Mouse (Mus musculus) MEL (cell line): ENCODE measurements around the gene Rsbn1l.

Experiments used
- CTCF ChIP-seq, 3 experiments: IDR thresholded peaks in 2 of 3; conservative IDR thresholded peaks in 1 of 3; 2 replicates each; pipeline ENCODE4 v1.5.1; 2011 to 2012; ENCODE audit warnings: low read length in 3 of 3, low read depth in 2 of 3, mild to moderate bottlenecking in 2 of 3, improper control_type of control experiment in 1 of 3, inconsistent platforms in 1 of 3, mixed read lengths in 1 of 3, moderate library complexity in 1 of 3; ENCODE audit not compliant: control insufficient read depth in 1 of 3, insufficient read depth in 1 of 3, poor library complexity in 1 of 3, severe bottlenecking in 1 of 3
- MAX ChIP-seq: IDR thresholded peaks from 2 replicates; pipeline ENCODE4 v1.6.1; 2011; ENCODE audit warnings: low read length, improper control_type of control experiment
- RAD21 ChIP-seq: IDR thresholded peaks from 2 replicates; pipeline ENCODE4 v1.6.1; 2011; ENCODE audit warnings: mild to moderate bottlenecking, low read depth, low read length, improper control_type of control experiment
- SMC3 ChIP-seq: IDR thresholded peaks from 2 replicates; pipeline ENCODE4 v1.6.1; 2011; ENCODE audit warnings: low read depth, low read length, improper control_type of control experiment
- TCF12 ChIP-seq: IDR thresholded peaks from 2 replicates; pipeline ENCODE4 v1.6.1; 2014; ENCODE audit warnings: low read depth, mild to moderate bottlenecking, inconsistent platforms, low read length, improper control_type of control experiment, moderate library complexity
- ZC3H11A ChIP-seq: IDR thresholded peaks from 2 replicates; pipeline ENCODE4 v1.6.1; 2012; ENCODE audit warnings: low read depth, mild to moderate bottlenecking, inconsistent platforms, low read length, improper control_type of control experiment
- ZMIZ1 ChIP-seq: IDR thresholded peaks from 2 replicates; pipeline ENCODE4 v1.6.1; 2012; ENCODE audit warnings: low read depth, mild to moderate bottlenecking, inconsistent platforms, low read length, improper control_type of control experiment, moderate library complexity

DNA sequence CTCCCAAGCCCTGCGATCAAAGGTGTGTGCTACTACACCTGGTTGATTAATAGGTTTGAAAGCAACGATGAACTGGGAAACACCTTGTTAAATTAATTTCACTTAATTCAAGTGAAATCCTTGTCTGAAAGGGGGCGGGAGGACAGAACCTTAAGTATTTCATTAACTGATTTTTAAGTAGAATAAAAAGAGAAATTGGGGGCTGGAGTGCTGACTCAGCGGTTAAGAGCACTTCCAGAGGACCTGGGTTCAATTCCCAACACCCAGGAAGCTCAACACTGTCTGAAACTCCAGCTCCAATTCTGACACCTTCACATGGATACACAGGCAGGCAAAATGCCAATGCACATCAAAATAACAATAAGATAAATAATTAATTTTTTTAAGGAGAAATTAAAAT, 37.2 kb downstream of the Rsbn1l start:
- TF ChIP-seq CTCF (IDR thresholded peaks at IDR 0.05 in 2 of 3, conservative IDR thresholded peaks at IDR 0.05 in 1 of 3; ENCODE audit: control insufficient read depth in 1 of 3, insufficient read depth in 1 of 3, low read depth in 2 of 3, low read length in 3 of 3, poor library complexity in 1 of 3, severe bottlenecking in 1 of 3) (no peak), RAD21 (no peak), MAX (no peak), ZC3H11A (no peak), ZMIZ1 (no peak), SMC3 (no peak), TCF12 (no peak)
